Mouse (Mus musculus) v-Abl transformed pro-B cells (cell line): ENCODE results near the gene Rprd2.

Experiments used
- in situ Hi-C, 2 experiments: fragments of 400-800 bp; cut with MboI; formaldehyde crosslinking; loops; one replicate each; pipeline ENCODE4 v1.15.1; 2025; ENCODE audit not compliant: unreplicated experiment in 2 of 2

The Rprd2 gene

GRCm38 (mm10) chr3:95818571-95819288, at the start of gene Rprd2:
Rprd2 (minus strand) TSS chr3:95818863.
- in situ Hi-C loops = no loop called here

GRCm38 (mm10) chr3:95867408-95867807, 48.7 kb upstream of the Rprd2 start:
- in situ Hi-C loops = loop anchor here (5.0 to 10.0 kb wide), 2 partner anchors 40 to 47 kb away; no protein-coding TSS in a partner anchor

- in situ Hi-C loops = loop anchor here (5.0 to 10.0 kb wide), 2 partner anchors 41 to 49 kb away; no protein-coding TSS in a partner anchor
Observed at GRCm38 (mm10) chr3:95866071-95866470, 47.4 kb upstream of the Rprd2 start.

GRCm38 (mm10) chr3:95865571-95865970, 46.9 kb upstream of the Rprd2 start:
- in situ Hi-C loops = loop anchor here (5.0 to 10.0 kb wide), 2 partner anchors 42 to 49 kb away; no protein-coding TSS in a partner anchor

- in situ Hi-C loops = loop anchor here (5.0 to 10.0 kb wide), 2 partner anchors 42 to 50 kb away; no protein-coding TSS in a partner anchor
Observed at GRCm38 (mm10) chr3:95865050-95865449, 46.4 kb upstream of the Rprd2 start.

GRCm38 (mm10) chr3:95863578-95863977, 44.9 kb upstream of the Rprd2 start:
- in situ Hi-C loops = loop anchor here in 1 of 2 experiments (5.0 to 10.0 kb wide), 2 partner anchors 51 to 99 kb away; no protein-coding TSS in a partner anchor

GRCm38 (mm10) chr3:95861796-95862195, 43.1 kb upstream of the Rprd2 start:
- in situ Hi-C loops = loop anchor here in 1 of 2 experiments (5.0 to 10.0 kb wide), 2 partner anchors 53 to 101 kb away; no protein-coding TSS in a partner anchor

GRCm38 (mm10) chr3:95861216-95861615, 42.6 kb upstream of the Rprd2 start:
- in situ Hi-C loops = loop anchor here in 1 of 2 experiments (5.0 to 10.0 kb wide), 2 partner anchors 54 to 101 kb away; no protein-coding TSS in a partner anchor

GRCm38 (mm10) chr3:95860323-95860722, 41.7 kb upstream of the Rprd2 start:
- in situ Hi-C loops = loop anchor here in 1 of 2 experiments (5.0 to 10.0 kb wide), 2 partner anchors 54 to 102 kb away; no protein-coding TSS in a partner anchor

- in situ Hi-C loops = loop anchor here in 1 of 2 experiments (5.0 kb wide), 1 partner anchor 104 kb away; no protein-coding TSS in a partner anchor
Observed at GRCm38 (mm10) chr3:95858278-95858677, 39.6 kb upstream of the Rprd2 start.

GRCm38 (mm10) chr3:95857050-95857449, 38.4 kb upstream of the Rprd2 start:
- in situ Hi-C loops = loop anchor here in 1 of 2 experiments (5.0 kb wide), 1 partner anchor 105 kb away; no protein-coding TSS in a partner anchor

- in situ Hi-C loops = loop anchor here in 1 of 2 experiments (5.0 kb wide), 1 partner anchor 106 kb away; no protein-coding TSS in a partner anchor
Observed at GRCm38 (mm10) chr3:95856115-95856514, 37.5 kb upstream of the Rprd2 start.

GRCm38 (mm10) chr3:95855502-95856089, 36.9 kb upstream of the Rprd2 start, which contains the start of gene Prpf3:
Prpf3 (minus strand) TSS chr3:95855885.
- in situ Hi-C loops = loop anchor here in 1 of 2 experiments (5.0 kb wide), 1 partner anchor 107 kb away; no protein-coding TSS in a partner anchor

GRCm38 (mm10) chr3:95851317-95851716, 32.7 kb upstream of the Rprd2 start:
- in situ Hi-C loops = loop anchor here in 1 of 2 experiments (5.0 kb wide), 1 partner anchor 344 kb away; no protein-coding TSS in a partner anchor

GRCm38 (mm10) chr3:95850611-95851010, 31.9 kb upstream of the Rprd2 start:
- in situ Hi-C loops = loop anchor here in 1 of 2 experiments (5.0 kb wide), 1 partner anchor 343 kb away; no protein-coding TSS in a partner anchor

GRCm38 (mm10) chr3:95842503-95843214, 24.0 kb upstream of the Rprd2 start:
- in situ Hi-C loops = no loop called here

GRCm38 (mm10) chr3:95839250-95839649, 20.6 kb upstream of the Rprd2 start:
- in situ Hi-C loops = no loop called here

- in situ Hi-C loops = no loop called here
Observed at GRCm38 (mm10) chr3:95829053-95829452, 10.4 kb upstream of the Rprd2 start.

- in situ Hi-C loops = no loop called here
Observed at GRCm38 (mm10) chr3:95826275-95826674, 7.6 kb upstream of the Rprd2 start.
